Mouse (Mus musculus): ENCODE data around the gene Fkrp. TPM values are rescaled to one million over a fixed set of nuclear protein-coding genes. Genes with fewer than 3 reads are reported as not detected.

Fkrp gene
- total and polyA plus RNA-seq, 2 experiments from 2014 or later: 37.8 to 54.6 TPM

GRCm38 (mm10) chr7:16841561-16842560 lies 25.3 kb upstream of the Fkrp start:
- Histone ChIP-seq H3K36me3 (ENCODE audit: insufficient read depth) (peaks cover 46% of the 10 kb centered on the region), H3K27me3 (ENCODE audit: insufficient read depth, low read length) (no peaks in the 10 kb centered on the region), H3K9me3 (ENCODE audit: low read length) (no peaks in the 10 kb centered on the region), H3K27ac (ENCODE audit: low read depth, low read length) (peak overlapping the region; percentile 15; the same call in 1 of the 2 replicates), H3K4me3 (ENCODE audit: low read depth, low read length) (peak overlapping the region; percentile 62; the same call in 1 of the 2 replicates), H3K4me2 (ENCODE audit: low read depth) (peak overlapping the region; percentile 95), H3K9ac (no peak overlapping the region), H3K4me1 (ENCODE audit: insufficient read depth) (no peaks in the 10 kb centered on the region)
- TF ChIP-seq CTCF (IDR thresholded peaks at IDR 0.05; ENCODE audit: low read depth): no peak
- 44% methylated on average over 11 of the region's 11 CpGs for WGBS
- peak; percentile 6 for ATAC-seq
- DNase-seq: no peak

- H3K4me3 ChIP-seq (ENCODE audit: low read depth, low read length): no peak overlapping the region
- WGBS: 77% methylated on average over 4 of the region's 4 CpGs
- no peak overlapping the region for H3K27ac ChIP-seq (ENCODE audit: low read depth, low read length)
- H3K4me2 ChIP-seq (ENCODE audit: low read depth): no peak overlapping the region
- DNase-seq (no peak), ATAC-seq (no peak)
- H3K4me1 ChIP-seq (ENCODE audit: insufficient read depth): no peaks in the 10 kb centered on the region
- no peak for TF ChIP-seq CTCF (IDR thresholded peaks at IDR 0.05; ENCODE audit: low read depth)
- H3K36me3 ChIP-seq (ENCODE audit: insufficient read depth): peaks cover 50% of the 10 kb centered on the region
- H3K9me3 ChIP-seq (ENCODE audit: low read length): no peaks in the 10 kb centered on the region
- H3K27me3 ChIP-seq (ENCODE audit: insufficient read depth, low read length): no peaks in the 10 kb centered on the region
- H3K9ac ChIP-seq: no peak overlapping the region
These were observed 24.5 kb upstream of the Fkrp start for GRCm38 (mm10) chr7:16841078-16841477.

GRCm38 (mm10) chr7:16840109-16840491 lies 23.6 kb upstream of the Fkrp start:
- no peak overlapping the region for H3K4me2 ChIP-seq (ENCODE audit: low read depth)
- H3K36me3 ChIP-seq (ENCODE audit: insufficient read depth): peaks cover 50% of the 10 kb centered on the region
- TF ChIP-seq CTCF (IDR thresholded peaks at IDR 0.05; ENCODE audit: low read depth): no peak
- no peak for ATAC-seq
- no peaks in the 10 kb centered on the region for H3K4me1 ChIP-seq (ENCODE audit: insufficient read depth)
- H3K4me3 ChIP-seq (ENCODE audit: low read depth, low read length): no peak overlapping the region
- H3K27ac ChIP-seq (ENCODE audit: low read depth, low read length): no peak overlapping the region
- no peaks in the 10 kb centered on the region for H3K27me3 ChIP-seq (ENCODE audit: insufficient read depth, low read length)
- no peak overlapping the region for H3K9ac ChIP-seq
- 91% methylated on average over 2 of the region's 2 CpGs for WGBS
- no peaks in the 10 kb centered on the region for H3K9me3 ChIP-seq (ENCODE audit: low read length)
- DNase-seq: no peak

- 94% methylated on average over 12 of the region's 12 CpGs for WGBS
- Histone ChIP-seq H3K9ac (no peak overlapping the region), H3K9me3 (ENCODE audit: low read length) (no peaks in the 10 kb centered on the region), H3K27ac (ENCODE audit: low read depth, low read length) (no peak overlapping the region), H3K4me2 (ENCODE audit: low read depth) (no peak overlapping the region), H3K36me3 (ENCODE audit: insufficient read depth) (peaks cover 55% of the 10 kb centered on the region), H3K4me1 (ENCODE audit: insufficient read depth) (no peaks in the 10 kb centered on the region), H3K27me3 (ENCODE audit: insufficient read depth, low read length) (no peaks in the 10 kb centered on the region), H3K4me3 (ENCODE audit: low read depth, low read length) (no peak overlapping the region)
- ATAC-seq (no peak), DNase-seq (no peak)
- no peak for TF ChIP-seq CTCF (IDR thresholded peaks at IDR 0.05; ENCODE audit: low read depth)
These were observed 23.0 kb upstream of the Fkrp start for GRCm38 (mm10) chr7:16839427-16840108.

GRCm38 (mm10) chr7:16838804-16839426 lies 22.4 kb upstream of the Fkrp start:
- WGBS: 83% methylated on average over 6 of the region's 6 CpGs
- Histone ChIP-seq H3K4me2 (ENCODE audit: low read depth) (no peak overlapping the region), H3K4me3 (ENCODE audit: low read depth, low read length) (no peak overlapping the region), H3K27me3 (ENCODE audit: insufficient read depth, low read length) (no peaks in the 10 kb centered on the region), H3K36me3 (ENCODE audit: insufficient read depth) (peaks cover 62% of the 10 kb centered on the region), H3K9me3 (ENCODE audit: low read length) (no peaks in the 10 kb centered on the region), H3K4me1 (ENCODE audit: insufficient read depth) (no peaks in the 10 kb centered on the region), H3K27ac (ENCODE audit: low read depth, low read length) (no peak overlapping the region), H3K9ac (no peak overlapping the region)
- no peak for TF ChIP-seq CTCF (IDR thresholded peaks at IDR 0.05; ENCODE audit: low read depth)
- ATAC-seq (no peak), DNase-seq (no peak)

GRCm38 (mm10) chr7:16837916-16838803 lies 21.6 kb upstream of the Fkrp start:
- Histone ChIP-seq H3K4me3 (ENCODE audit: low read depth, low read length) (no peak overlapping the region), H3K9ac (no peak overlapping the region), H3K36me3 (ENCODE audit: insufficient read depth) (peaks cover 69% of the 10 kb centered on the region), H3K27me3 (ENCODE audit: insufficient read depth, low read length) (no peaks in the 10 kb centered on the region), H3K27ac (ENCODE audit: low read depth, low read length) (no peak overlapping the region), H3K9me3 (ENCODE audit: low read length) (no peaks in the 10 kb centered on the region), H3K4me2 (ENCODE audit: low read depth) (no peak overlapping the region), H3K4me1 (ENCODE audit: insufficient read depth) (no peaks in the 10 kb centered on the region)
- 95% methylated on average over 18 of the region's 18 CpGs for WGBS
- ATAC-seq (no peak), DNase-seq (no peak)
- TF ChIP-seq CTCF (IDR thresholded peaks at IDR 0.05; ENCODE audit: low read depth): no peak

Measured in forebrain, postnatal 0 days (tissue).